Mouse (Mus musculus) cerebellum, adult 2 months (tissue): ENCODE measurements around the gene Gabarap.

ENCODE experiments used
- CTCF ChIP-seq: fragments of 200-500 bp; IDR thresholded peaks from 2 replicates; pipeline ENCODE4 v1.5.1; 2011; ENCODE audit warnings: low read depth, mild to moderate bottlenecking, control low read depth, low read length, moderate library complexity, borderline replicate concordance; ENCODE audit not compliant: insufficient read depth
- POLR2A ChIP-seq: fragments of 200-500 bp; IDR thresholded peaks from 2 replicates; pipeline ENCODE4 v1.6.1; 2011; ENCODE audit warnings: low read length, control low read depth, borderline replicate concordance; ENCODE audit not compliant: insufficient read depth

DNA sequence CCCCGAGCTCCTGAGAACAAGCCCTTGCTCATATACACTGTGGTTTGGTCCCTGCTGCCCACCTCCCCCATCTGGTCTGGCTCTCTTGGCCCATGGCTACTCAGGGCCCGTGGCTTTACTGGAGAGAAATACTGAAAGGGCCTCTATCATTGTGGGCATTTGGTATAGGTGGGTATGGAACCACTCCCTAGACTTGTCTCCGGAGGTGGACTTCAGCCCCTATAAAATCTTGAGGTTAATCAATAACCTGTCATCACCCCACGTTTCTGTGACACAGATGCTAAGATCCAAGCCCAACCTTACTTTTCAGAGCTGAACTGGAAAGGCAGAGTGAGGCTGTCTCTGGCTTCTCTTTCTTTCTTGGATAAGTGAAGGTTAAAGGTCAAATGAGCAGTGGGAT lies 22.1 kb upstream of the Gabarap start:
- TF ChIP-seq CTCF, result no peak
- TF ChIP-seq POLR2A, result no peak
